Mouse (Mus musculus) ovary, postnatal 10 days (tissue): Measurements from ENCODE around the gene Dppa4.

Source experiments
- DNase-seq: peaks from one replicate; pipeline ENCODE4 v3.0.0; 2022; ENCODE audit warnings: low spot score

The Dppa4 gene

GRCm38 (mm10) chr16:48323602-48324345, 40.2 kb downstream of the Dppa4 start:
- DNase-seq: no peak

GRCm38 (mm10) chr16:48326903-48327302, 43.4 kb downstream of the Dppa4 start:
- no peak for DNase-seq

- no peak for DNase-seq
Measured at GRCm38 (mm10) chr16:48328420-48328819, 44.9 kb downstream of the Dppa4 start.

GRCm38 (mm10) chr16:48331822-48332221, 48.3 kb downstream of the Dppa4 start:
- no peak for DNase-seq

- no peak for DNase-seq
Measured at GRCm38 (mm10) chr16:48335326-48335725, 51.8 kb downstream of the Dppa4 start.
